Mouse (Mus musculus) intestine, postnatal 0 days (tissue): ENCODE measurements around the gene Ncaph. TPM values are rescaled to one million over a fixed set of nuclear protein-coding genes. Genes with fewer than 3 reads are reported as not detected.

Experiments
- ATAC-seq: fragments of 200-750 bp; cut with Nextera tagmentation; 2 replicates; pipeline ENCODE4 v1.8.0; 2017; ENCODE audit warnings: mild to moderate bottlenecking, moderate TSS enrichment, moderate library complexity
- H3K27ac ChIP-seq: fragments of 300-500 bp; sonication (generic); 2 replicates; pipeline ENCODE4 v1.5.1; 2014; ENCODE audit warnings: mild to moderate bottlenecking, low read depth, low read length, moderate library complexity
- H3K27me3 ChIP-seq: fragments of 300-500 bp; sonication (generic); replicated peaks from 2 replicates; pipeline ENCODE4 v1.6.1; 2014; ENCODE audit warnings: low read length, mixed read lengths; ENCODE audit not compliant: control insufficient read depth, insufficient read depth
- H3K36me3 ChIP-seq: fragments of 300-500 bp; sonication (generic); 2 replicates; pipeline ENCODE4 v1.6.1; 2014; ENCODE audit warnings: mild to moderate bottlenecking, moderate library complexity; ENCODE audit not compliant: control insufficient read depth, insufficient read depth
- H3K4me1 ChIP-seq: fragments of 300-500 bp; sonication (generic); replicated peaks from 2 replicates; pipeline ENCODE4 v1.6.1; 2014; ENCODE audit warnings: antibody characterized with exemption, low read length, mixed read lengths; ENCODE audit not compliant: control insufficient read depth, insufficient read depth
- H3K4me2 ChIP-seq: fragments of 300-500 bp; sonication (generic); replicated peaks from 2 replicates; pipeline ENCODE4 v1.6.1; 2014; ENCODE audit warnings: low read depth, mild to moderate bottlenecking, moderate library complexity
- H3K4me3 ChIP-seq: fragments of 300-500 bp; sonication (generic); 2 replicates; pipeline ENCODE4 v1.5.1; 2014; ENCODE audit warnings: low read depth, low read length
- H3K9ac ChIP-seq: fragments of 300-500 bp; sonication (generic); 2 replicates; pipeline ENCODE4 v1.6.1; 2014; ENCODE audit warnings: mild to moderate bottlenecking, low read depth, low read length
- H3K9me3 ChIP-seq: fragments of 300-500 bp; sonication (generic); 2 replicates; pipeline ENCODE4 v1.6.1; 2016; ENCODE audit warnings: mixed run types; ENCODE audit not compliant: control insufficient read depth
- CTCF ChIP-seq: sonication (generic); IDR thresholded peaks from 2 replicates; pipeline ENCODE4 v1.5.1; 2016; ENCODE audit warnings: low read depth, mild to moderate bottlenecking, control low read depth, antibody characterized with exemption, moderate library complexity
- WGBS: fragments of 180-500 bp; shearing (Covaris S2); extraction: QIAGEN DNeasy Blood & Tissue Kit; methylation state at CpG from one replicate; pipeline ENCODE4 v1.1.7; 2014; 5-methylcytosine and 5-hydroxymethylcytosine counted together
- polyA plus RNA-seq: library from polyadenylated mRNA; unstranded; fragments of >200 nt; fragmentation: Nextera tagmentation; extraction: Ambion mirVana; gene quantifications from 2 replicates; pipeline ENCODE4 v1.2.1, GENCODE M21; 2015

Ncaph gene
- polyA plus RNA-seq, 1 experiment from 2014 or later = 15.1 TPM

GRCm38 (mm10) chr2:127069781-127070434, 63.8 kb downstream of the Ncaph start:
- no peak for TF ChIP-seq CTCF
- H3K27ac ChIP-seq = peak overlapping the region; percentile 46
- H3K36me3 ChIP-seq = peaks cover 11% of the 10 kb centered on the region
- 16% methylated on average over 11 of the region's 11 CpGs for WGBS
- H3K9ac ChIP-seq = peak overlapping the region; percentile 67; the same call in 1 of the 2 replicates
- H3K27me3 ChIP-seq = no peaks in the 10 kb centered on the region
- H3K4me3 ChIP-seq = peak overlapping the region; percentile 90
- peak overlapping the region; percentile 79 for H3K4me2 ChIP-seq
- no peaks in the 10 kb centered on the region for H3K4me1 ChIP-seq
- ATAC-seq = peak; percentile 22; the same call in 1 of the 2 replicates
- no peaks in the 10 kb centered on the region for H3K9me3 ChIP-seq

GRCm38 (mm10) chr2:127068806-127069205, 64.9 kb downstream of the Ncaph start:
- Histone ChIP-seq H3K27me3 (no peaks in the 10 kb centered on the region), H3K4me3 (no peak overlapping the region), H3K9ac (no peak overlapping the region), H3K9me3 (no peaks in the 10 kb centered on the region), H3K4me2 (no peak overlapping the region), H3K27ac (no peak overlapping the region), H3K4me1 (no peaks in the 10 kb centered on the region), H3K36me3 (peaks cover 16% of the 10 kb centered on the region)
- TF ChIP-seq CTCF = no peak
- no peak for ATAC-seq
- 77% methylated on average over 7 of the region's 7 CpGs for WGBS

- peaks cover 45% of the 10 kb centered on the region for H3K36me3 ChIP-seq
- no peak overlapping the region for H3K9ac ChIP-seq
- no peak for ATAC-seq
- TF ChIP-seq CTCF = no peak
- H3K4me1 ChIP-seq = no peaks in the 10 kb centered on the region
- no peak overlapping the region for H3K4me2 ChIP-seq
- no peak overlapping the region for H3K4me3 ChIP-seq
- H3K27ac ChIP-seq = no peak overlapping the region
- no peaks in the 10 kb centered on the region for H3K9me3 ChIP-seq
- no peaks in the 10 kb centered on the region for H3K27me3 ChIP-seq
- WGBS = 93% methylated on average over 9 of the region's 9 CpGs
Observed at GRCm38 (mm10) chr2:127061471-127061870, 72.3 kb downstream of the Ncaph start.

Other genes starting within 250 kb of the Ncaph start
- gene Sppl2a, start 200.7 kb downstream of the Ncaph start, polyA plus RNA-seq = 77.3 and 87.4 TPM in 2 replicates
- gene Ap4e1, start 125.2 kb downstream of the Ncaph start, polyA plus RNA-seq = 2.3 and 3.2 TPM in 2 replicates
- 64.3 and 71.5 TPM in 2 replicates for gene Blvra, start 63.3 kb downstream of the Ncaph start, polyA plus RNA-seq
- gene Itpripl1, start 9.5 kb upstream of the Ncaph start, polyA plus RNA-seq = 21.2 and 22.7 TPM in 2 replicates
- gene 1810024B03Rik, start 74.3 kb upstream of the Ncaph start, polyA plus RNA-seq = 1.3 and 1.5 TPM in 2 replicates
- gene Snrnp200, start 74.4 kb upstream of the Ncaph start, polyA plus RNA-seq = 14.2 and 15.4 TPM in 2 replicates
- gene Ciao1, start 113.9 kb upstream of the Ncaph start, polyA plus RNA-seq = 38.3 and 39.3 TPM in 2 replicates
- gene Tmem127, start 114.0 kb upstream of the Ncaph start, polyA plus RNA-seq = 32.8 and 35.6 TPM in 2 replicates
- 51.7 and 53.7 TPM in 2 replicates for gene Stard7, start 136.3 kb upstream of the Ncaph start, polyA plus RNA-seq
- 3.7 and 4.4 TPM in 2 replicates for gene Dusp2, start 202.2 kb upstream of the Ncaph start, polyA plus RNA-seq
- not detected in 2 replicates for gene Astl, start 204.7 kb upstream of the Ncaph start, polyA plus RNA-seq
- 1.3 and 1.4 TPM in 2 replicates for gene Adra2b, start 229.3 kb upstream of the Ncaph start, polyA plus RNA-seq